Mouse (Mus musculus) kidney, embryonic 15.5 days (tissue): ENCODE data around the gene Rala. TPM values are rescaled to one million over a fixed set of nuclear protein-coding genes. Genes with fewer than 3 reads are reported as not detected.
"Not testable (repeated sequence)": the region's sequence is repeated elsewhere in the genome, so short reads cannot be mapped to it uniquely, and the experiment has no call there.

Source experiments
- ATAC-seq: fragments of 200-750 bp; cut with Nextera tagmentation; replicated peaks from 2 replicates; pipeline ENCODE4 v1.8.0; 2017; ENCODE audit warnings: moderate TSS enrichment; ENCODE audit not compliant: low FRiP score
- H3K27ac ChIP-seq: fragments of 300-500 bp; sonication (generic); 2 replicates; pipeline ENCODE4 v1.5.1; 2015; ENCODE audit warnings: mild to moderate bottlenecking, inconsistent platforms
- H3K27me3 ChIP-seq: fragments of 300-500 bp; sonication (generic); 2 replicates; pipeline ENCODE4 v1.6.1; 2015; ENCODE audit warnings: inconsistent platforms
- H3K36me3 ChIP-seq: fragments of 300-500 bp; sonication (generic); 2 replicates; pipeline ENCODE4 v1.6.1; 2015; ENCODE audit warnings: inconsistent platforms
- H3K4me1 ChIP-seq: fragments of 300-500 bp; sonication (generic); 2 replicates; pipeline ENCODE4 v1.6.1; 2015; ENCODE audit warnings: inconsistent platforms
- H3K4me2 ChIP-seq: fragments of 300-500 bp; sonication (generic); 2 replicates; pipeline ENCODE4 v1.6.1; 2015; ENCODE audit warnings: moderate library complexity, mild to moderate bottlenecking, inconsistent platforms
- H3K4me3 ChIP-seq: fragments of 300-500 bp; sonication (generic); replicated peaks from 2 replicates; pipeline ENCODE4 v1.5.1; 2015; ENCODE audit warnings: mild to moderate bottlenecking, inconsistent platforms
- H3K9ac ChIP-seq: fragments of 300-500 bp; sonication (generic); 2 replicates; pipeline ENCODE4 v1.6.1; 2015; ENCODE audit warnings: mild to moderate bottlenecking, inconsistent platforms
- H3K9me3 ChIP-seq: fragments of 300-500 bp; sonication (generic); replicated peaks from 2 replicates; pipeline ENCODE4 v1.6.1; 2016; ENCODE audit warnings: inconsistent platforms
- WGBS: fragments of 180-500 bp; shearing (Covaris S2); methylation state at CpG from one replicate; pipeline ENCODE4 v1.1.7; 2015; ENCODE audit warnings: mixed read lengths; 5-methylcytosine and 5-hydroxymethylcytosine counted together
- polyA plus RNA-seq: library from polyadenylated mRNA; unstranded; fragments of >200 nt; fragmentation: Nextera tagmentation; extraction: Ambion mirVana; gene quantifications from 2 replicates; pipeline ENCODE4 v1.2.1, GENCODE M21; 2015

Rala gene
- polyA plus RNA-seq, 1 experiment from 2014 or later: 104 TPM

GRCm38 (mm10) chr13:17954282-17954681, 10.2 kb upstream of the Rala start:
- Histone ChIP-seq H3K9me3 (no peaks in the 10 kb centered on the region), H3K9ac (no peak overlapping the region), H3K4me1 (no peaks in the 10 kb centered on the region), H3K4me2 (no peak overlapping the region), H3K36me3 (no peaks in the 10 kb centered on the region), H3K27ac (no peak overlapping the region), H3K4me3 (no peak overlapping the region), H3K27me3 (no peaks in the 10 kb centered on the region; the same call in 1 of the 2 replicates)
- 70% methylated on average over 1 of the region's 1 CpGs for WGBS
- no peak for ATAC-seq

- H3K4me3 ChIP-seq, H3K9ac ChIP-seq, H3K36me3 ChIP-seq, H3K9me3 ChIP-seq, H3K4me1 ChIP-seq, H3K4me2 ChIP-seq, ATAC-seq, H3K27me3 ChIP-seq, H3K27ac ChIP-seq: not testable (repeated sequence)
- 92% methylated on average over 8 of the region's 8 CpGs for WGBS
Observed at GRCm38 (mm10) chr13:17950581-17950980, 6.5 kb upstream of the Rala start.

GRCm38 (mm10) chr13:17949555-17949954, 5.5 kb upstream of the Rala start:
- 78% methylated on average over 18 of the region's 18 CpGs for WGBS
- Histone ChIP-seq H3K9ac (no peak overlapping the region), H3K9me3 (no peaks in the 10 kb centered on the region), H3K27me3 (no peaks in the 10 kb centered on the region; the same call in 1 of the 2 replicates), H3K4me1 (0 out of 2 replicates have a peak, but pooled peaks cover 2% of the 10 kb centered on the region), H3K27ac (no peak overlapping the region), H3K4me2 (no peak overlapping the region), H3K4me3 (no peak overlapping the region), H3K36me3 (no peaks in the 10 kb centered on the region)
- no peak for ATAC-seq

GRCm38 (mm10) chr13:17943306-17944077, 547 bp downstream of the Rala start:
- ATAC-seq: peak; percentile 89
- no peaks in the 10 kb centered on the region for H3K27me3 ChIP-seq
- WGBS: 1% methylated on average over 59 of the region's 70 CpGs
- peak overlapping the region; percentile 67 for H3K4me2 ChIP-seq
- H3K36me3 ChIP-seq: no peaks in the 10 kb centered on the region
- peaks cover 11% of the 10 kb centered on the region for H3K4me1 ChIP-seq
- peak overlapping the region; percentile 92 for H3K27ac ChIP-seq
- no peaks in the 10 kb centered on the region for H3K9me3 ChIP-seq
- peak overlapping the region; percentile 88 for H3K9ac ChIP-seq
- peak overlapping the region; percentile 97 for H3K4me3 ChIP-seq

GRCm38 (mm10) chr13:17942338-17942737, 1.7 kb downstream of the Rala start:
- Histone ChIP-seq H3K4me1 (peaks cover 11% of the 10 kb centered on the region), H3K27ac (no peak overlapping the region), H3K9me3 (no peaks in the 10 kb centered on the region), H3K36me3 (no peaks in the 10 kb centered on the region), H3K9ac (no peak overlapping the region), H3K27me3 (no peaks in the 10 kb centered on the region), H3K4me2 (no peak overlapping the region; the same call in 1 of the 2 replicates), H3K4me3 (no peak overlapping the region)
- 69% methylated on average over 6 of the region's 6 CpGs for WGBS
- ATAC-seq: no peak

GRCm38 (mm10) chr13:17907309-17907708, 36.7 kb downstream of the Rala start:
- H3K4me3 ChIP-seq: no peak overlapping the region
- H3K9ac ChIP-seq: no peak overlapping the region
- H3K4me1 ChIP-seq: no peaks in the 10 kb centered on the region
- WGBS: 87% methylated on average over 1 of the region's 1 CpGs
- no peaks in the 10 kb centered on the region for H3K27me3 ChIP-seq
- H3K36me3 ChIP-seq: peaks cover 4% of the 10 kb centered on the region; the same call in 1 of the 2 replicates
- ATAC-seq: no peak
- H3K4me2 ChIP-seq: no peak overlapping the region
- no peaks in the 10 kb centered on the region for H3K9me3 ChIP-seq
- no peak overlapping the region for H3K27ac ChIP-seq

- Histone ChIP-seq H3K27ac (no peak overlapping the region), H3K9ac (no peak overlapping the region), H3K4me1 (no peaks in the 10 kb centered on the region), H3K27me3 (no peaks in the 10 kb centered on the region), H3K36me3 (peaks cover 5% of the 10 kb centered on the region), H3K4me3 (no peak overlapping the region), H3K9me3 (no peaks in the 10 kb centered on the region), H3K4me2 (no peak overlapping the region)
- 87% methylated on average over 4 of the region's 4 CpGs for WGBS
- ATAC-seq: no peak
Observed at GRCm38 (mm10) chr13:17901474-17901873, 42.6 kb downstream of the Rala start.

- no peak overlapping the region for H3K9ac ChIP-seq
- ATAC-seq: no peak
- no peaks in the 10 kb centered on the region for H3K9me3 ChIP-seq
- H3K4me3 ChIP-seq: no peak overlapping the region
- no peak overlapping the region for H3K27ac ChIP-seq
- no peaks in the 10 kb centered on the region for H3K4me1 ChIP-seq
- 80% methylated on average over 5 of the region's 5 CpGs for WGBS
- peaks cover 13% of the 10 kb centered on the region for H3K36me3 ChIP-seq
- no peaks in the 10 kb centered on the region for H3K27me3 ChIP-seq
- no peak overlapping the region for H3K4me2 ChIP-seq
Observed at GRCm38 (mm10) chr13:17900641-17901040, 43.4 kb downstream of the Rala start.

- Histone ChIP-seq H3K36me3 (peaks cover 29% of the 10 kb centered on the region), H3K4me3 (no peak overlapping the region), H3K27me3 (no peaks in the 10 kb centered on the region), H3K4me2 (no peak overlapping the region), H3K4me1 (no peaks in the 10 kb centered on the region), H3K9me3 (no peaks in the 10 kb centered on the region), H3K9ac (no peak overlapping the region), H3K27ac (no peak overlapping the region)
- 74% methylated on average over 1 of the region's 1 CpGs for WGBS
- ATAC-seq: no peak
Observed at GRCm38 (mm10) chr13:17897040-17897439, 47.0 kb downstream of the Rala start.

GRCm38 (mm10) chr13:17891545-17891944, 52.5 kb downstream of the Rala start:
- Histone ChIP-seq H3K27me3 (no peaks in the 10 kb centered on the region), H3K27ac (no peak overlapping the region), H3K36me3 (peaks cover 75% of the 10 kb centered on the region), H3K4me3 (no peak overlapping the region), H3K9ac (no peak overlapping the region), H3K9me3 (no peaks in the 10 kb centered on the region), H3K4me2 (no peak overlapping the region), H3K4me1 (no peaks in the 10 kb centered on the region)
- 95% methylated on average over 6 of the region's 6 CpGs for WGBS
- ATAC-seq: no peak

- 76% methylated on average over 8 of the region's 8 CpGs for WGBS
- H3K27ac ChIP-seq: no peak overlapping the region
- no peaks in the 10 kb centered on the region for H3K27me3 ChIP-seq
- H3K9me3 ChIP-seq: no peaks in the 10 kb centered on the region
- no peaks in the 10 kb centered on the region for H3K4me1 ChIP-seq
- no peak overlapping the region for H3K4me3 ChIP-seq
- ATAC-seq: no peak
- H3K4me2 ChIP-seq: no peak overlapping the region
- H3K36me3 ChIP-seq: peaks cover 57% of the 10 kb centered on the region
- H3K9ac ChIP-seq: no peak overlapping the region
Observed at GRCm38 (mm10) chr13:17884211-17884610, 59.8 kb downstream of the Rala start.

- H3K36me3 ChIP-seq: peaks cover 34% of the 10 kb centered on the region
- no peak overlapping the region for H3K9ac ChIP-seq
- H3K4me3 ChIP-seq: no peak overlapping the region
- no peak for ATAC-seq
- H3K4me2 ChIP-seq: no peak overlapping the region
- H3K4me1 ChIP-seq: no peaks in the 10 kb centered on the region
- no peak overlapping the region for H3K27ac ChIP-seq
- 0 out of 2 replicates have a peak, but pooled peaks cover 7% of the 10 kb centered on the region for H3K9me3 ChIP-seq
- H3K27me3 ChIP-seq: no peaks in the 10 kb centered on the region
Observed at GRCm38 (mm10) chr13:17879061-17879460, 65.0 kb downstream of the Rala start.

GRCm38 (mm10) chr13:17866741-17867140, 77.3 kb downstream of the Rala start:
- H3K27ac ChIP-seq: no peak overlapping the region
- H3K4me3 ChIP-seq: no peak overlapping the region
- H3K9me3 ChIP-seq: no peaks in the 10 kb centered on the region
- no peak overlapping the region for H3K9ac ChIP-seq
- ATAC-seq: no peak
- H3K27me3 ChIP-seq: no peaks in the 10 kb centered on the region
- no peaks in the 10 kb centered on the region for H3K36me3 ChIP-seq
- WGBS: 82% methylated on average over 2 of the region's 2 CpGs
- no peak overlapping the region for H3K4me2 ChIP-seq
- H3K4me1 ChIP-seq: no peaks in the 10 kb centered on the region
